Mouse (Mus musculus) brain, embryonic 14.5 days (tissue): ENCODE data around the gene Dlgap4.

ENCODE experiments used
- CTCF ChIP-seq: fragments of 200-500 bp; IDR thresholded peaks from 2 replicates; pipeline ENCODE4 v1.5.1; 2012; ENCODE audit warnings: inconsistent platforms, mild to moderate bottlenecking, moderate library complexity, borderline replicate concordance; ENCODE audit not compliant: insufficient read depth, insufficient read length; ENCODE audit errors: extremely low read depth
- POLR2A ChIP-seq: fragments of 200-500 bp; IDR thresholded peaks from 2 replicates; pipeline ENCODE4 v1.6.1; 2012; ENCODE audit warnings: mild to moderate bottlenecking, inconsistent platforms, borderline replicate concordance; ENCODE audit not compliant: poor library complexity, insufficient read depth, insufficient read length, severe bottlenecking; ENCODE audit errors: extremely low read depth

GRCm38 (mm10) chr2:156778571-156778970, 165.1 kb downstream of the Dlgap4 start:
- no peak for TF ChIP-seq POLR2A
- no peak for TF ChIP-seq CTCF
